Mouse (Mus musculus): ENCODE results near the gene Ccr1. TPM values are rescaled to one million over a fixed set of nuclear protein-coding genes. Genes with fewer than 3 reads are reported as not detected.

Ccr1 gene
- polyA plus RNA-seq, 1 experiment, result 0.30 TPM

DNA sequence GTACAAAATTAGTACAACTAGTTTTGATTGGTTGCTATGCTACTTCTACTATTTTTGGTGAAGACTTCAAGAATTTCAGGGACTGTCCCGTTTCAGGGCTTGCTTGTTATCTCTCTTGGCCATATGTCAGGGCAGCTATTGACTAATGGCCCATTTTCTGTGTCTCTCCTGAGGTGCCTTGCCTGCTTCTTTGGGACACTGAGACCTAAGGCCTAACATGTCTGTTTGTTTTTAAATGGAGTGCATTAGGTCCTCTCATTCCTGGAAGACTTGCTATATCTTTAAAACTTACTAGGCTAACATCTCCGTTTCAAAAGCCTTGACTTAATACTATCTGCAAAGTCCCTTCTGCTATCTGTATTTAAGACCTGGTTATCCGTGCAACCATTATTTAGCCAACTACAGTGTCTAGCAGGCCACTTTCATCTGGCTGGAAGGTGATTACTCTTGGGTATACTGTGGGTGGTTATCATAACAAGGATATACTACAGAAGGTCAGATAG is 10.5 kb downstream of the Ccr1 start:
- DNase-seq (ENCODE audit: extremely low spot score in 1 of 2, low spot score in 1 of 2), result no peak

DNA sequence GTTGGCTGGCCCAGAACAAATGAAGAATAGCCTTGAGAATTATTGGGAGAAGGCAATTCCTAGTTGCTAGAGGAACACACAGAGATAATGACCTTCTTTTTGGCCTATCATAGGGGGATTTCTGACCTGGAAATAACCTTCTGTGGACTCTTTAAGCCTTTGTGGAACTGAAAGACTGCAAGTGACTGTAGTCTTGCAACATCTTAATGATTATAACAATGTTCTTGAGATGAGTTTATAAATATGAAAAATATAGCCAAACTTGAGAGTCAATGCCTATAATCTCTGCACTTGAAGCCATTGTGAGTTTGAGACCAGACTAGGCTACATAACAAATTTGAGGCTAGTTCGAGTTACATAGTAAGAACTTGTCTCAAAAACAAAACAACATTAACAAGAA is 11.6 kb downstream of the Ccr1 start:
- no peak for DNase-seq (ENCODE audit: extremely low spot score in 1 of 2, low spot score in 1 of 2)

DNA sequence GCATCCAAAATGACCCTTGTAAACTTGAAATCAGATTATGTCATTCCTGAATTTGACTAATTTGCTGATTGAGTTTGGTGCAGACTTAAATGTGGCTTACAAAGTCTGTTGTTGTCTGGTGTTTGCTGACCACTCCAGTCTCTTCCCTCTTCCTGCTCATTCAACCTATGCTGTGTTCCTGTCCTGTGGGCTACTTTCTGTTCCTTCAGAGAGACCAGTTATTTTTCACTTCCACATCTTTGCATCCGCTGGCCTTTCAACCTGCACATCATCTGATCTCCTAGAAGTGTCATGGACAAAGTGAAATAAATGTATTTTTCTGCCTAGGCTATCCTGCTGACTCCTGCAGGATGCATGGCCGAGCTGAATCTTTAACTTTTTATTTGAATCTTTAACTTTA is 14.9 kb downstream of the Ccr1 start:
- DNase-seq (ENCODE audit: extremely low spot score in 1 of 2, low spot score in 1 of 2), result no peak

DNA sequence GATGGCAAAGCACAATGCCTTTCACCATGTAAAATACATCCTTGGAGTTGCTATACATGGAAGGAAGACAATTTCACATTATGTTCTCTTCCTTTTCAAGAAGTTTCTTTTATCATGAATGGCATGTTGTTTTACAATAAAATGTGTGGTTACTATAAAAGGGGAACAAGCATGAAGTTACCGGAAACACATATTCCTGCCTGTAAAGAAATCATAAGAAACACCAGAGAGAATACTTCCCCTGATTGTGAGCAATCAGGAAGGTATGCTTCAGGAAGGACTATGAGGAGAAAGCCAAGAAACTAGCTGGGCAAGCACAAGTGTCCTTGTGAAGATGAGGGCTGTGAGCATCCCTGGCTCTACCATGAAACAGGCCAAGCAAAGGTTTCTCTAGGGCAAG is 17.3 kb downstream of the Ccr1 start:
- no peak for DNase-seq (ENCODE audit: extremely low spot score in 1 of 2, low spot score in 1 of 2)

DNA sequence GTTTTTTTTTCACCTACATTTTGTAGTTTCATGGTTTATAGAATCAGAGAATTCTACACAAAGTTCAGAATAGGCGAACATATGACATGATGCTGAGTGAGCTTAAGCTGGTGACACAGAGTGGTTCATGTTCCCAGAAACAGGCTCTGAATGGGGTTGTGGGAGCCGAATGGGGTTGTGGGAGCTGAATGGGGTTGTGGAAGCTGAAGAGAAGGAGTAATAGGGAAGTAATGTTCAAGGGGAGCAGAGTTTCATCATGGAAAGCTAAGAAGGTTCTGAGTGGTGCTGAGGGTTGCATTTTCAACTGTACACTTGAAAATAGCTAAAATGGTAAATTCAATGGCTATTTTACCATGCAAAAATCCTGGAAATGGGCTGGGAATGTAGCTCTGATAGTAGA is 19.1 kb downstream of the Ccr1 start:
- no peak for DNase-seq (ENCODE audit: extremely low spot score in 1 of 2, low spot score in 1 of 2)

DNA sequence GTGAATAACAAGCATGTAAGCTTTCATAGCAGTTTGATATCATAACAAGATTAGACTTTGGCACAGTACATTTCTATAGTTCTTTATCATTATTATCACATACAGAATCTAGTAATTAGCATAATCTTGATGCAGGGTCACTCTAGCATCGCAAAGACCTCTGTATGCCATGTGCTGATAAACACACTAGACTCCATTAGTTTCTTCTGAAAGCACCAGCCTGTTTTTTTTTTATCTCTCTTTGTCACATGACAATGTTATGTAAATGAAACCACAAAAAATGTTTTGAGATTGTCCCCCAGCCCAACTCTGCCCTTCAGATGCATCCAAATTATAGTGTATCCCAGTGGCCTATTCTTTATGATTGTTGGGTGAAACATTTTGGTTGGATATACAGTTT is 20.7 kb downstream of the Ccr1 start:
- no peak for DNase-seq (ENCODE audit: extremely low spot score in 1 of 2, low spot score in 1 of 2)

DNA sequence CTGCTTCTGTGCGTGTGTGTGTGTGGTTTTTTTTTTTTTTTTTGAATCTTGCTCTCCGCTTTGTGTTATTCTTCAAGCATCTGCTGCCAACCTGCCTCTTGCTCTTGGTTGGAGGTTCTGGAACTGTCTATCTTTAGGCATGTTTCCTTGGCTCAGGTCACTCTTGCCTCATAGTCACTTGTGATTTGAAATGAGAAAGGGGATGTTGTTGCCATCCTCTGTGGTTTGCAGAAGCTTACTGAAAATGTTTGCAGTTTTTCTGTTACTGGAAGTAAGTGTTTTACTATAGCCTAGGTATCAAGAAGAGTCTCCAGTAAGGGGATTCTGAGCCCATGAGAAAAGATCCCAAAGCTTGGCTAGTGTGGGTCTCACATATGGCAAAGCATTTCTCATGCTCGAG is 26.5 kb downstream of the Ccr1 start:
- DNase-seq (ENCODE audit: extremely low spot score in 1 of 2, low spot score in 1 of 2), result no peak

DNA sequence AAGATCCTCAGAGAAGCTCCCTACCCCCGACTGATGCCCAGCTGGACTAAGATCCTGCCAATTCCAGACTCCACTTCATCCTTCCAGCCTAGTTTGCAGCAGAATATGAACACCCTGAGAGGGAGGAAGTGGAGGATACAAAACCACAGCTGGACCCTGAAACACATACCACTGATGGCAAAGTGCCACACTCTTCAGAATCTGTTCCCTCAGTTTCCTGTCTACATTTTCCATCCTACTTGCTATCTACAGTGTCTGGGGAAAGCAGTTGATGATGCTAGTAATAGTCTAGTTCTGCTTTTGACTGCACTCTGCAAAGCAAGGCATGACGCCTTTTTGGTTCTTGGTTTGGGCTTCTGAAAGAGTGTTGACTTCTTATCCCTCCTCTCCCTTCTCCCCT is 27.2 kb downstream of the Ccr1 start:
- DNase-seq (ENCODE audit: extremely low spot score in 1 of 2, low spot score in 1 of 2), result no peak

DNA sequence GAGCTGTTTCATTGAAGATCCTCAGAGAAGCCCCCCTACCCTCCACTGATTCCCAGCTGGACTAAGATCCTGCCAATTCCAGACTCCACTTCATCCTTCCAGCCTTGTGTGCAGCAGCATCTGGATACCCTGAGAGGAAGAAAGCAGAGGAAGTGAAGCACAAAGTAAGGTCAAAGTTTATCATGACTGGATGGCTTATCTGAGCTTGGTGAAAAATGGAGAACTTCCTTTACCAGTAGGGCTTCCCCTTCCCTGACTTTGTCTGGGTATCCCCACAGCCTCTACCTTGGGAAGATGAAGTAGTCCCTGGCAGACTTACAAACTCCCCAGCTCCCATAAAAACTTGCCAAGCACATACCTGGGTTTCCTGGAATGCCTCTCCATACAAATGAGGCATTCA is 27.9 kb downstream of the Ccr1 start:
- DNase-seq (ENCODE audit: extremely low spot score in 1 of 2, low spot score in 1 of 2), result no peak

DNA sequence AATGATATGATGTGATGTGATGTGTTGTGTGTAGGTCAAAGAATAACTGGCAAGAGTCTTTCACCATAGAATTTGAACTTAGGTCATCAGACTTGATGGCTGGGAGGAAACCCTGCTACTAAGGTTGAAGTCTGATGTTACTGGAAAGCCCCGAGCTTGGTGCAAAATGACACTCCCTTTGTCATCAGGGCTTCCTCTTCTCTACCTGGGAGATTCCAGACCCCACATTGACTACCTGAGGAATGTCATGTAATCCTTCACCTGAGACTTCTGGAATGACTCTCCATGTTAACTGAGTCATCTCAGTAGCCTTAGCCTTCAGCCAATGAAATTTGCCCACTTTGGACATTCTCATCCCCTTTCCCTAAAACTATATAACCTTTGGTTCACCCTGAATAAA is 28.3 kb downstream of the Ccr1 start:
- DNase-seq (ENCODE audit: extremely low spot score in 1 of 2, low spot score in 1 of 2), result no peak

DNA sequence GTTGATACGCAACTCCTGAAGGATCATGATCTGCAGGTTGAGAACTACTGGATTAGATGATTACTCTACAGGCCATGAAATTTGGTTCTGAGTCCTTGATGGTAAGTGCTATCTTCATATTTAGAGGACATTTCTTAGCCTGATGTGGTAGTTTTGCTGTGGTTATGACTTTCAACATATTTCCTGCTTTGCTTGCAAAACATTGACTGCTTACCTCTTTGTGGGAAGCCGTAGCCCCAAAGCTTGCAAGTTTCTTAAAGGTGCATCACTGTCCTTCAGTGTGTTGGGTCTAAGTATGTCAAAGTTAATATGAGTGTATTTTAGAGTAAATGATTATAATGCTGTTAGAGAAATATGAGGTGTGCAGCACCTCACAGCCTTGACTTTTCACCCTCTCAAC is 30.5 kb downstream of the Ccr1 start:
- no peak for DNase-seq (ENCODE audit: extremely low spot score in 1 of 2, low spot score in 1 of 2)

DNA sequence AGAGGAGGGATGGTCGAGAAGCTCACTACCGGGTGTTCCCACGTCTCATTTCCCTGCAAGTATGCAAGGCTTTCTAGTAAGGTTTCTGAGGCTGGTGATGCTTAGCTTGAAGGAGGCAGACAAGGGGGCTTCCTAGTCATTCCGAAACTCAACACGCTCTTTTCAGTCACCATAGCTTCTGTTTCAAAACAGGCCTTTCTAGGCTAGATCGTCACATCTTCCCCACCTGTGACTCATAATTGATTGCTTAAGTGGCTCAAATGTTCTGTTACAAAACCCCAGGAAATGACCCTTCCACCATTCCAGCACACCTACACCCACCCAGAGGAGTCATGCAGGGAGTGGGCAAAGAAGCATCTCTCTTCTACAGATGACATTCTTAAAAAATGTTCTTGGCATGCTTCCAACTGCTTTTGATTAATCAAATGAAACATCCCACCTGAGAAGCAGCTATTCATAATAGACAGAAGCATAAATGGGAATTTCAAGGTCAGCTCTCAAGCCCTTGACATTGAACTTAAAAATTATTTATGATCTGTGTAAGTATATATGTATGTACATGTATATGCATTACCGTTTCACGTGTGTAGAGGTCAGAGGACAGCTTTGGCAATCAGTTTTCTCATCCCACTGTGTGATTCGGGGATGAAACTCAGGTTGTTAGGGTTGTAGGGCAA is 31.8 kb downstream of the Ccr1 start:
- no peak for DNase-seq (ENCODE audit: extremely low spot score in 1 of 2, low spot score in 1 of 2)

DNA sequence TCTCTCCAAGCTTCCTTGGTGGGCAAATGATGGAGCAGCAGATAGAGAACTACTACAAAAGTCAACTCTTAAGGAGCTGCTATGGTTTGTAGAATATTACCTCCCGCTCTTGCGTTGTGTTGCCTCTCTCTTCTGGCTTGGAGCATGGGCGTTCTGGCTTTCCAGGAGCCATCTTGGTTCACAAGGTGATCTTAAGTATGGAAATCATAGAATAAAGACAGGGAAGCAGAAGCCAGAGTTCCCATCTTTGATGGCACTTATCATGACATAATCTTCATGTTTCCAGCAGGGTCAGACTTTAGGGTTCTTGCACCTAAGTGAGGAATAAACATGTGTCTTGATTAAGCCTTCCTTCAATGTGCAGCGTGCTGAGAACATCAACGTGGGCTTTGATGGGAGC is 32.7 kb downstream of the Ccr1 start:
- no peak for DNase-seq (ENCODE audit: extremely low spot score in 1 of 2, low spot score in 1 of 2)

DNA sequence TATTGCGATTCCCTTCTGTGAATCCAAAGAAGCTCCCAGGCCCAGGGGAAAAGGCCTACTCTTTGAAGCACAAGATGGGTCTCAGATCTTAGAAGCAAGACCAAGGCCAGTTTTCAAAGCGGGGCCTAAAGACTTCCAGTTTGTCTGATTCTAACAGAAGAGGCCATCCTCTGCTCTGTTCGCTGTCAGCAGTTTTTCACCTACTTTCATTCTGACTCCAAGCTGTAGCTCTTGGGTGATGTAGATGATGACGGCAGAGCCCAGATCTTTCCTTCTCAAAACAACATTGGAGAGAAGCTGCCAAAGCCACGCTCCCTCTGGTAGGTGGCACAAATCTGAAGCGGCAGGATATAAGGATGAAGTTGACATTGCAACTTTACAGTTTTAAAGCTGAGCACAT is 33.1 kb downstream of the Ccr1 start:
- no peak for DNase-seq (ENCODE audit: extremely low spot score in 1 of 2, low spot score in 1 of 2)

DNA sequence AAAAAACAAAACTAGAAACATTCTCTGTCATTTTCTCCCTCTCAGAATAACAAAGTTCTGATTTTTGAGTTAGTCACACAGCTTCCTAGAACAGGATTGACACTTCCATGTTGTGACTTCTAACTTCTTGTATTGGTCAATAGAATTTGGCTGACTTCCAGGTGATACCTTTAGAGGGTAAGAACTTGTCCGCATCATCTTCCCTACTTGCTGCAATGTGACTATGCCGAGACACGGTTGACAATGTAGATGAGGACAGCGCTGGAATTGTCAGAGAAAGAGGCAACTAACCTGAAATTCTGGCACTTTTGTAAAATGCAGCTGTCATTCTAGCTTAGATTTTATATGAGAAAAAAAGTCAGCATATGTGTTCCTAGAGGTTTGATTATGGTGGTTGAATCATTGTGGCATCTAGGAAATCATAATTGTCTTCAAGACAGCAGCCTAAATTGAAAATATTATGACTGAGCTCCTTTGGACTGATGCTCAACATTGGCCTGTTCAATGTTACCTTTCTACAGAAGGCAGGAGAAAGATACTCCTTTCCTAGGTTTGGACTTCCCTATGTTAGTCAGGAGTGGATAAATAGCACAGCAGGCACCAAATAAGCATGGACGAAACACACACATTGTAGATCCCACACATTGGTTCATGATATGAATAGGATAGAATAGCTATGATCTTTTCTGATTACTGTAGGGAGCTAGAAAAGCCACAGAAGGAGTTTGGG is 34.6 kb downstream of the Ccr1 start:
- no peak for DNase-seq (ENCODE audit: extremely low spot score in 1 of 2, low spot score in 1 of 2)

DNA sequence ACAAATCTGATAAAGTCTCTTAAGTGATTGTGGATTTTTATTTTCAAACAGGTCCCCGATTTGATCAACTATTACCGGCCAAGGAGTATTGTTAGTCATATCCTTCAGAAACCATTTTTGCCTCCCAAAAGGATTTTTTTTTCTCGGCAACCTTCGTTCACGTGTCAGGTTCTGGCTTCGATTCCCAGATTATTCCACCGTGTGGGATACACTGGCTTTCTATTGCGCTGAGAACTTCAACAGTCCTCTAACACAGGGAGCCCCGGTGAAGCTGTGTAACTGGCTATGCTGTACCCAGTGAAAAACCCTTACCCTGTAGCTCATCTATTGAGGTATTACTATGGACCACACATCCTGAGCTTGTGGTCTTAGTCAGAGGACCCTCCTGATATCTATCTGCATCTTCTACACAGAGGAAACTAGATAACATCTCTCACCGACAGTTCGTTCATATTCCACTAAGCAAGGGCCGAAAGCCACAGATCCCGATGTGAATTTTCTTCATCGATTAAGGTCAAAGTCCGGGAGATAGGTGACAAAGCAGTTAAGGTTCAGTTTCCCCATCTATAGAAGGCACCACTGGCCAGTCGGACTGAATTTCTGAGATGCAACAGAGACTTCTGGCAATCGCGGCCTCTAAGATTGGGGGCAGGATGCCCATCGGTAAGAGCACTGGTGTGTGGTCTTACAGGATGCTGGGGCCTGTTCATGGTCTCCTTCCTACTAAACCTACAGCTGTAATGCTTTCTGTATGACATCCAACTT is 35.4 kb downstream of the Ccr1 start:
- DNase-seq (ENCODE audit: extremely low spot score in 1 of 2, low spot score in 1 of 2), result no peak

DNA sequence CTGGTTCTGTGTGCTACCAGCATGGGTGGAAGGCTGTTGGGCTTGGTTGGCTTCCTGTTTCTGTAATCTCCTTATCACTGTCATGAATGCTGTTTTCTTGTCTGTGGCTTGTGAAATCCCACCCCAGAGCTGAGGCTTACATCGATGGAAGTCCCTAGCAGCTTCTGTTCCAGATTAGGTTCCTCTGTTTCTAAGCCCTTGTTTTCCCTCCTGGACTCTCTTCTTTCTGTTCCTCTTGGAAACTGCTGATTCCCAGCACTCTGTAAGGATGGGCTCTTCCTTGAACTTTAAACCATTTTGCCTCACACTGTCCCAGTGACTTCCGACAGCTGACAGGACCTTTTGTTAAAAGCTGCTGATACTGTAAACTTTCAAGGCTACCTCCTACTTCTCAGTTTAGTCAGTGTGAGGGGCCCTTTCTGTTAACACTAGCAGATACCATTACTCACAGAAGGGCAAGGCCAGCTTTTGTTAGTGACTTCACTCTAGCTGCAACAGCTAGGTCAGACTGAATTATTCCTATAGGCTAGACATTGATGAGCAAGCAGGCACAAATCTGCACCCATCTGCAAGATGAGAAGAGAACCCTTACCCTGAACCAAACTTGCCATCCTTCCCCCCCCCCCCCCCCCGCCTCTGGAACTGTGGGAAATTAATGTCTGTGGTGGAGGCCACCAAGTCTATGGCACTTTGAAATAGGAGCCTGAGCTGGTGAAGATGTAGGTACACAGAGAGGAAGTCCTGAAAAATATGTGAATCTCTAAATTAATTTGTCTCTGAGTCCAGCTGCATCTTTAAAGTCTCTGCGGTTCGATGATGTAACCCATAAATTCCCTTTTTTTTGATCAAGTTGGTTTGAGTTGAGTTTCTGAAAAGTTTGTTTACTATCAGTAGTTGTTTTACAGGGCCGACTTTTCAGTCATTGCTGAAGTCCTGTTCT is 36.5 kb downstream of the Ccr1 start:
- no peak for DNase-seq (ENCODE audit: extremely low spot score in 1 of 2, low spot score in 1 of 2)

DNA sequence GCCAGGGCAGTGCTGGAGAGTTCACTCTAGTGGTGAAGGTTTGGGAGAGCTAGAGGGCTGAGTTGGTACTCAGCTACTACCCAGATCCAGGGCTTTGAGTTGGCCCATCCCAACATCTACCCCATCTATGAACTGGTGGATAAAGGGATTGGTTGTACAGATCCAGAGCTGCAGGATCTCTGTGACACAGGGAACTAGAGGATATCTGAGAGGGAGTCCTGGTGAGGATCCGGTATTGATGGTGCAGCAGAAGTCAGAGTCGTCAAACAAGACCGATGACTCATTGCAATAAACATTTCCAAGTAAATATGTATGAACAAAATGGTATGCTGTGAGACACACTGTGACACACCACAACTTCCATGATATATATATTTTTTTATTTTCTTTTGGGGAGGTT is 37.6 kb downstream of the Ccr1 start:
- no peak for DNase-seq (ENCODE audit: extremely low spot score in 1 of 2, low spot score in 1 of 2)

DNA sequence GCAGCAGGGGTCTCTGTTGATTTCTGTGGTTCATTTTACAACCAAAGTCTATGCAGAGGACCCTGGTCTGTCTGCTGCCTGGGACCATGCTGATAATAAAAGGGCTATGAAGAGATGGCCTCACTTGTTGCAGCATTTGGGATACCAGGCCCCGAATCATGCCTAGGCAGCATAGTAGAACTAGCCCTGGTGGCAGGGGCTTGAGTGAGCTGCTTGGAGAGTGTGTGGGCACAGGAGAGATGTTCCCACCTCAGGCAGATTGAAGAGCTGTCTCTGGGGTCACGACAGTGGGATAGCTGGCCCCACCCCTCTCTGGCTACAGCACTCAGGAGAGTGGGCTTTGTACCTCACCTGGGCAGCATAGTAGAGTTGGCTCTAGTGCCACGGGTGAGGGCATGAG is 38.0 kb downstream of the Ccr1 start:
- no peak for DNase-seq (ENCODE audit: extremely low spot score in 1 of 2, low spot score in 1 of 2)

DNA sequence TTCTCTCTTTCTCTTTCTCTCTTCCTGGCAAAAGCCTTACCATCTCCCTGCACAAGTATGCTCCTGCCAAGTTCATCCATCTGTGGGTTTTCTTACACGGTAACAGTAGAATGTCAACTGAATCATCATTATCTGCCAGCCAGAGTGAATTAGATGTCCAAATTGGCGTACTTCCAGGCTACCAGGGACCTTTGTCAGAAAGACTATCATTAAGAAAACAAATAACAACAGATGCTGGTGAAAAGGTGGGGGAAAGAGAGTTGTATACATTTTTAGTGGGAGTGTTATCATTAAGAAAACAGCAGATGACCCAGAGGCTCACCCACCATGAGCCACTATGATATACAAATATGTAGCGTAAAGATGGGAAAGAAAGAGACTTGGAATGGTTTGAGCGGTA is 38.6 kb downstream of the Ccr1 start:
- DNase-seq (ENCODE audit: extremely low spot score in 1 of 2, low spot score in 1 of 2), result no peak
